Mouse (Mus musculus) right cerebral cortex, postnatal 14 days (tissue): Measurements from ENCODE around the gene Hoxd3.

Source experiments
- DNase-seq: peaks from one replicate; pipeline ENCODE4 v3.0.0; 2022

The Hoxd3 gene

GRCm38 (mm10) chr2:74679596-74679971, 32.1 kb upstream of the Hoxd3 start:
- no peak for DNase-seq

DNA sequence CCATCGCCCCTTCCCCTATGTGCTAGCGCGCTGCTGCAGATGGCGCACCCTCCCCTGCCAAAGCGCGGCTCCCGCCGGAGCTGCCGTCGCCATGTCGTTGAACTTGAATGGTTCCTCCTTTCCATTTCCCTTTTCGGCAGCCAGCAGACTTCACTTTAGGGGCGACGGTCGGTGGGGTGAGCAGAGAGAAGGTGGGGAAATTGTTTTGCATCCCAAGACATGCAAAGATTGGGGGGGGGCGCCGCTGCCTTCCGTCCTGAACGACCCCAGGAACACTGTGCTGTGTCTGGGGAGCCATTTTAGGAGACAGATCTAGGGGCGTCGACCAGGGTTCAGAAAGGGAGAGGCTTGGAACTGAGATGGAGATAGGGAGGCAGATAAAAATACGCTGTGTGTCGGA, 31.7 kb upstream of the Hoxd3 start:
- no peak for DNase-seq

DNA sequence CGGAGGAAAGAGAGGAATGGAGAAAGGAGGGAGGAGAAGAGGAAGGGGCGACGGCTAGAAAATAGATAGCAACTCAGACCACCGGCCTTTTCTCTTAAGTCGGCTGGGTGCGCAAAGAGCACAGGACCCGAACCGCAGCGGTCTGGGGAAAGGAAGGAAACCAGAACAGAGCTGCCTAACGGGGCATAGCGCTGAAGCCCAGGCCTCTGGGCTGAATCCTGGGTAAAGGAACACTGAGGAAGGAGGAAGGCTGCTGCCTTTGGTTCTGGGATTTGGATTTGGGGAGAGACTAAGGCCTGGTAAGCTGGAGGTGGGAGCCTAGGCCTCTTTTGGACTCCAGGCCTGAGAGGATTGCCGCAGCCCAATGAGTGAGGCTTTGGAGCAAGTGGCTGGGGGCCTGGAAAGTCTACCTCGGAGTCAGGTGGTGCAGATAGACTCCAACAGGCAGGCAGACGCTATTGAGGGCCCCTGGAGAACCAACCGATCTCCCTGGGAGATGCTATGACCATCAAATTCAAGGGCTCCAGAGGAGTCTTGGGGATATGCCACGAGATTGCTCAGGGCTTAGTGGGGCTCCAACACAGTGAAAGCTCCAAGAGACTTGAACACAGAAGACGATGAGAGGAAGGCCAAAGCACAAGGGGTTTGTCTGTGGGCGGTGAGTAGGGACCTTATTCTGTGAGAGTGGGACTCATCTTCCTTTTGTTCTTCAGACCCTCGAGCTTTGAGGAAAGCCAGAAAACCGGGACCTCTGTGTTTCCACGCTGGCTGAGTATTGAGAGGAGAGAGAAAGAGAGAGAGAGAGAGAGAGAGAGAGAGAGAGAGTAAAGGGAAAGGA, 30.9 kb upstream of the Hoxd3 start:
- no peak for DNase-seq

DNA sequence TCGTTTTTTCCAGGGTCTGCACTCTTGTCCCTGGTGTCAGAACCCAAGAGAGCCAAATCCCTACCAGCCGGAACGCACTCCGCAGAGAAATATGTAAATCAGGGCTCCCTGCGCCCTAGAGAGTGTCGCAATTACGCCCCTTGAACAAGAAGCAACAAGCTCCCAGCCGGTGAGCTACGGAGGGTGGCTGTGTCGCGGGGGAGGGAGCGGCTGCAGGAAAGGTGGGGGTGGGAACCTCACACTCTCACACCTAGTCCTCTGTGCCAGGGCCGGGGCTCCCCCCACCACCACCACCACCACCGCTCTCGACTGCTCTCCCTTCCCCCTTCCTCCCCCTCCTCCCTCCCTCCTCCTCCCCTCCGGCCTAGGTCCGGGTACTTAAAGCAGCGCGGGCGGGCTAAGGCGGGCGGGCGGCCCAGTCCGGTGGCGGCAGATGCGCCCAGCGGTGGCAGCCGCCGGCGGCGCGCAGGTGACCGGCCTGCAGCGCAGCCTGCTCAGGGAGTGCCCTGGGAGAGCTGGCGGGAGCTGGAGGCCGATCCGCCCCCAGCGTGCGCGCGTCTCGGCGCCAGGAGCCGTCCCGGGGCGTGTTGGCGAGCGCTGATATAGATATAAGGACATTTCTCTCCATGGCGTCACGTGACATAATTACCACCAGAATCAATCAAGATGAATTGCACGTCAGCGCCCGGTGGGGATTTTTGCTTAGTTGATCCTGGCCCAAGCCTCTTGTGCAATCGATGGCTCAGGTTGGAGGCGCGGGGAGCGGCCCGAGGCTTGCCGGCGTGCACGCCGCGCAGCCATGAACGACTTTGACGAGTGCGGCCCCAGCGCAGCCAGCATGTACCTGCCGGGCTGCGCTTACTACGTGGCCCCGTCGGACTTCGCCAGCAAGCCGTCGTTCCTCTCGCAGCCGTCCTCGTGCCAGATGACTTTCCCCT, 29.9 kb upstream of the Hoxd3 start:
- no peak for DNase-seq

- no peak for DNase-seq
Observed at GRCm38 (mm10) chr2:74682796-74683195, 28.9 kb upstream of the Hoxd3 start.

DNA sequence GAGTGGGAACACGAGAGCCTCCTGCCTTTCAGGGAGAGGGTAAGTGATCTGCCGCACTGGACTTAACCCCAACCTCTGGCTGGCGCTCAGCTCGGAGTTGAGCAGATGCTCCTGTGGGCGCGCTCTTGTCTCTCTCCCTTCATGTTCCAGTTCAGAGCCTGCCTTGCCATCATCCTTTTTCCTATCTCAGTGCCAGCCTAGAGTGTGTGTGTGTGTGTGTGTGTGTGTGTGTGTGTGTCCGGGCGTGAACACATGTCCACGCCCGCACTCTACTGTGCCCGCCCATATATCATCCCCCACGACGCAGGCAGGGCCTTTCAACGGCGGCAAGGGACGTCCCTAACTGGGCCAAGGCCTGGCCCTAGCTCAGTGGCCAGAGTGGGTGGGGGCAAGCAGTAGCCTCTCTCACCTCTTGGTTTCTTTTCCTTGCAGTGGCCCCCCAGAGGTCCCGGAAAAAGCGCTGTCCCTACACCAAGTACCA, 28.2 kb upstream of the Hoxd3 start:
- DNase-seq = no peak

GRCm38 (mm10) chr2:74684106-74684505, 27.6 kb upstream of the Hoxd3 start:
- no peak for DNase-seq

GRCm38 (mm10) chr2:74685059-74685603, 26.6 kb upstream of the Hoxd3 start:
- DNase-seq = no peak

- peak; percentile 46 for DNase-seq
Observed at GRCm38 (mm10) chr2:74686301-74686987, 25.3 kb upstream of the Hoxd3 start.

DNA sequence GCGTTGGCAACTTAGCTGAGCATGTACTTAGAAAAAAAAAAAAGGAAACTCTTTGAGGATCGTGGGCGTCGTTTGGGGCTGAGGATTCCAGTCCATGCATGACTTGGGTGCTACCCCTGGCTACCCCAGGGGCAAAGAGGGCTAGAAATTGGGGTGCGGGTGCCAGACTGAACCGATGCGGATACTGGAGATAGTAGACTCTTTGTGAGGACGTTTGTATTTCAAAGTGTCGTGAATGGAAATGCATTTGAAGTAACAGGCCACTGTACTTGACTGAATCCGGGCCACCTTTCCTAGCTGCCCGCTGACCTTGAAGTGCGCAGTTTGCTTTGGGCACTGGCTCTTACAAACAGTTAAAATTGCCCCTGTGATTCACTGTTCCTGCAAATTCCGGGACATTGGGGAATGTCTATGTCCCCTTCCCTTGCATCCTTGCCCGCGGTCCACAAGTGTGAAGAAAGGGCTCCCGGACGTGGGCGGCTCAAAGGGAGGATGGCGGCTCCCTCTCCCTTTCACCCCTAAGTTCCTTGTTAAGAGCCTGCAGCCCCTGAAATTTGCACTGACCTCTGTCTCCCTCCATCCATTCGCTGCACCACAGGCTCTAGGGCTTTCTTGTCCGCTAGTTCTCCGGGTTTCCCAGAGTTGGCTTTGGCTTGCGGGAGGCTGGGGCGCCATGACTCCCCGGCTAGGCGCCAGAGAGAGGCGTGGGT, 24.6 kb upstream of the Hoxd3 start:
- no peak for DNase-seq

GRCm38 (mm10) chr2:74687698-74688555, 23.8 kb upstream of the Hoxd3 start:
- no peak for DNase-seq

DNA sequence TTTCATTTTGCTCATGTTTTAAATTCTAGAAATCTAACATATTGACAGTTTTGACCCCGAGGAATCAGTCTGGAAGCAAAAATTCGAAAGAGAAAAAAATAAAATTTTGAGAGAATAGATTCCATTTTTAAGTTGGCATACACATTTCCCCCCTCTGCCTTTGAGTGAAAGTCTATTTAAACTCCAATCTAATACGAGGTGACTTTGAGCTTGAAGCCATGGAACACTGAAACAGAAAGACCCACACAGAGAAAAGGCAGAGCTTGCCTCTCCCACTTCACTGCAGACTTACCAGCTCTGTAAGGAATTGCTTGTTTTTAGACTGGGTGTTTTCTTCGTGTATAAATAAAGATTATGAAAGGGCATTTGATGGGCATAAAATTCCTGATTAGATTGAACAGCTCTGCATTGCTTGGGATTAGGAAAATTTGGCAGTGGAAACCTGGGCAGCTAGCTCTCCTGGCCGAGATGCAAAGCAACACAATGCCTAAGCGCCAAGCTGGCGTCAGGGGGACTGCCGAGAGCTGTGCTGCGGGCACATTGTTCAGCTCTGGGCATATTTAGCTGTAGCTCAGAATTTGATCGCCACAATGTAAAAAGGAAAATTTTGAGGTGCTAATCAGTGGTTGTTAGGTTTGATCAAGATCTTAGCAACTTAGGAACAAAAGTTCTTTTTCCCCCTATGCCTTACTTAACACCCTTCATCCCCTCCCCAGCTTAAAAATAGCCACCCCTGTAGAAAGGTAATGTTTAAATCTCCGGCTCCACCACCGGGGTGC, 22.7 kb upstream of the Hoxd3 start:
- no peak for DNase-seq

GRCm38 (mm10) chr2:74689574-74690337, 22.0 kb upstream of the Hoxd3 start:
- no peak for DNase-seq

- no peak for DNase-seq
Observed at GRCm38 (mm10) chr2:74690338-74690716, 21.4 kb upstream of the Hoxd3 start.

DNA sequence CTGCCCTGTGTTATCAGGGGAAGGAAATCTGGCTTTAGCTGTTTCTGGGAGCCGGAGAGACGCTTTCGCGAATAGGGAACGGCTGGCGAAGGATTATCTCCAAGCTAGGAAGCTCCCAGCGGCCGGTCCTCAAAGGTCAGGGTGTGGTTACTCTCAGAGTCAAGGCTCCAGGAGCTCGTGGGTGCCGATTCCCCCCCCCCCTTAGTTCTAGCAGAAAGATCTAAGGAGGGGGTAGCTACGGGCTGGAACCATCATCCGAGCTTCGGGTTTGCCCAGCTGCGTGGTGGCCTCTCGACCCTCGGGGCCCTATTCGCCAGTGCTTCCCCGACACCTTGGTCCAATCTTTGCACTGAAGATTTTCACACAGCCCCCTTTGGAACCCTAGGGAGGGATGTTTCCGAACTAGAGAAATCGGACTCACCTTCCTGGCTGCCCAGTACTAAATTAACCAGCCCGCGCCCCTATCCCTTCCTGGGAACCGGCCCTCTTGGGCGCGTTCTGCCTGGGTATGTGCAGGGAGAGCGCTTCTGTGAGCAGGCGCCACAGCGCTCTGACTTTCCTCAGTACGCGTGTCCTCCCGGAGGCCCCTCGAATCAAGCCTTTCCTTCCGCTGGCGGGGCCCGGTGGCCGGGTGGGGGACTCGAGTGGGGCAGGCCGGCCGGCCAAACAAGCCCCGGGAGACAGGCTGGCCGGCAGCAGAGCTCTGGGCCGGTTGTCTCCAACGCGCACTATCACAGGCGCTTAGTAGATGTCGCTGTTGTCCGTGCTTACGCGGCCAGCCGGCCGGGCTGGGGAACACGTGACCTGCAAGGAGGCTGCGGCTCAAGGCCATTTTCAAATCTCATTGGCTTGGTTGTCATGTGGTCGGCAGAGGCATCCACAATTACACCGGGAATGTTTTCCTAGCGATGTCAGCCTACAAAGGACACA, 20.4 kb upstream of the Hoxd3 start, which contains the start of gene Hoxd10:
TSS of gene Hoxd10 (plus strand) at position 903 of the 930 bp plus-strand sequence.
- no peak for DNase-seq

DNA sequence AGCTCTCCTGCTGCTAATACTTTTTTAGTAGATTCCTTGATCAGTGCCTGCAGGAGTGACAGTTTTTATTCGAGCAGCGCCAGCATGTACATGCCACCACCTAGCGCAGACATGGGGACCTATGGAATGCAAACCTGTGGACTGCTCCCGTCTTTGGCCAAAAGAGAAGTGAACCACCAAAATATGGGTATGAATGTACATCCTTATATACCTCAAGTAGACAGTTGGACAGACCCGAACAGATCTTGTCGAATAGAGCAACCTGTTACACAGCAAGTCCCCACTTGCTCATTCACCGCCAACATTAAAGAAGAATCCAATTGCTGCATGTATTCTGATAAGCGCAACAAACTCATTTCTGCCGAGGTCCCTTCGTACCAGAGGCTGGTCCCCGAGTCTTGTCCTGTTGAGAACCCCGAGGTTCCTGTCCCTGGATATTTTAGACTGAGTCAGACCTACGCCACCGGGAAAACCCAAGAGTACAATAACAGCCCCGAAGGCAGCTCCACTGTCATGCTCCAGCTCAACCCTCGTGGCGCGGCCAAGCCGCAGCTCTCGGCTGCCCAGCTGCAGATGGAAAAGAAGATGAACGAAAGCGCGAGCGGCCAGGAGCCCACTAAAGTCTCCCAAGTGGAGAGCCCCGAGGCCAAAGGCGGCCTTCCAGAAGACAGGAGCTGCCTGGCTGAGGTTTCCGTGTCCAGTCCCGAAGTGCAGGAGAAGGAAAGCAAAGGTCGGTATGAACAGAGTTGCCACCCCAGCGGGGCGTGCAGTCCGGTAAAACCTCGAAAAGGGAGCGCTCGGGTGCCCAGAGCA, 19.5 kb upstream of the Hoxd3 start:
- no peak for DNase-seq

DNA sequence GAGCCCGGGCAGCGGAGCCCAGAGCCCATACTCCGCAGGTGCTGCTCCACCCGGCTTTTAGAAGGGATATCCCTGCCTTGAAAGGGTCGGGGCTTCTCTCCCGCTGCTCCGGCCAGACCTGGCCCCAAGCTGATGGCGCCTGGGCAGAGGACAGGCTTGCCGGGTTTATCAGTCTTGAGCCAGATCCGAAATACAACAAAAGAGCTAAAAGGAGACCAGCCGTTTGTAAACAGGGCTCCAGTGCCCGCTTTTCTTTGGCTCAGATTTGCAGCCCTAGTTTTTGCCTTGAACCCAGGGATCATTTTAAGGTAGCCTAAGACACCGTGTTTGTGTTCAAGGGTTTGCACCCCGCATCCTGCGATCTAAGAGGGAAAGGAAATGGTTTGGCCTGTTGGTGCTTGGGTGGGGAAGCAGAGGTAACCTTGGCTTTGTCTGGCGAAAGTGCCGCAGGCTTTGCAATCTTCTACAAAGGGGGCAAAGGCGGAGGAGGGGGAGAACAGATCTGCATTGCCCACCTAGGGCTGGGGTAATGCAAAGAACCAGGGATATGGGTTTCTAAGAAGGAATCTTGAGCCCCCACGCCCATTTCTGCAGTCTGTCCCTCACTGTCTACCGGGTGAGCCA, 18.8 kb upstream of the Hoxd3 start:
- no peak for DNase-seq
